Mouse (Mus musculus): ENCODE measurements around the gene Nags.
"Not testable (repeated sequence)": the region's sequence is repeated elsewhere in the genome, so short reads cannot be mapped to it uniquely, and the experiment has no call there.

Gene Nags

DNA sequence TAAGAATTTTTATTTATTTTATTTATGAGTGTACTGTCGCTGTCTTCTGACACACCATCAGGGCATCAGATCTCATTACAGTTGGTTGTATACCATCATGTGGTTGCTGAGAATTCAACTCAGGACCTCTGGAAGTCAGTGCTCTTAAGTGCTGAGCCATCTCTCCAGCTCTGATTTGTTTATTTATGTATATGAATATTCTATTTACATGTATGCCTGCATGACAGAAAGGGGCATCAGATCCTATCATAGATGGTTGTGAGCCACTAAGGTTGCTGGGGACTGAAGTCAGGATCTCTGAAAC is 11.4 kb downstream of the Nags start:
- no peak for DNase-seq (ENCODE audit: low spot score)

DNA sequence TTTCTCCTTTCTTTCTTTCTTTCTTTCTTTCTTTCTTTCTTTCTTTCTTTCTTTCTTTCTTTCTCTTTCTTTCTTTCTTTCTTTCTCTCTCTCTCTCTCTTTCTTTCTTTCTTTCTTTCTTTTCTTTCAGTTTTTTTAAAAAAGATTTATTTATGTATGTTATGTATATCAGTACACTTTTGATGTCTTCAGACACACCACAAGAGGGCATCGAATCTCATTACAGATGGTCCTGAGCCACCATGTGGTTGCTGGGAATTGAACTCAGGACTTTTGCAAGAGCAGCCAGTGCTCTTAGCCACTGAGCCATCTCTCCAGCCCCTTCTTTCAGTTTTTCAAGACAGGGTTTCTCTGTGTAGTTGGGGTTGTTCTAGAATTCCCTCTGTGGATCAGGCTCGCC is 12.7 kb downstream of the Nags start:
- DNase-seq (ENCODE audit: low spot score), result not testable (repeated sequence)

DNA sequence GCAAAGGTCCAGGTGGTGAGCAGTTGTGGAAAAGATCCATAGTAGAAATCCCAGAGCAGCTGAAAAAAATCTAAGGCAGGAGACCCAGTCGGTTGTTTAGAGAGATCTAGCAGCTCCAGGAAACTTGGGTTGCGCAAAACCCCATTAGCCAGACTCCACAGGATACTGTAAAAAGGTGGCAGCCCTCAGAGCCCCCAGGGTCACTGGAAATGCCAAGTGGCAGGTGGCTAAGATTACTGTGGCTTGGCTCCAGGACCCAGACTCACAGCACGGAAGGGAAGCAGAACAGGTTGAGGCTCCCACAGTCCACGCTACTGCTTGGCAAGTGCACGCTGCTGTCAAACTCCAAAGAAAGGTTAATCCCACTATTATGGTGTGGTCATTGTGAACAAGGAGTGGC is 14.5 kb downstream of the Nags start:
- DNase-seq (ENCODE audit: low spot score), result no peak

DNA sequence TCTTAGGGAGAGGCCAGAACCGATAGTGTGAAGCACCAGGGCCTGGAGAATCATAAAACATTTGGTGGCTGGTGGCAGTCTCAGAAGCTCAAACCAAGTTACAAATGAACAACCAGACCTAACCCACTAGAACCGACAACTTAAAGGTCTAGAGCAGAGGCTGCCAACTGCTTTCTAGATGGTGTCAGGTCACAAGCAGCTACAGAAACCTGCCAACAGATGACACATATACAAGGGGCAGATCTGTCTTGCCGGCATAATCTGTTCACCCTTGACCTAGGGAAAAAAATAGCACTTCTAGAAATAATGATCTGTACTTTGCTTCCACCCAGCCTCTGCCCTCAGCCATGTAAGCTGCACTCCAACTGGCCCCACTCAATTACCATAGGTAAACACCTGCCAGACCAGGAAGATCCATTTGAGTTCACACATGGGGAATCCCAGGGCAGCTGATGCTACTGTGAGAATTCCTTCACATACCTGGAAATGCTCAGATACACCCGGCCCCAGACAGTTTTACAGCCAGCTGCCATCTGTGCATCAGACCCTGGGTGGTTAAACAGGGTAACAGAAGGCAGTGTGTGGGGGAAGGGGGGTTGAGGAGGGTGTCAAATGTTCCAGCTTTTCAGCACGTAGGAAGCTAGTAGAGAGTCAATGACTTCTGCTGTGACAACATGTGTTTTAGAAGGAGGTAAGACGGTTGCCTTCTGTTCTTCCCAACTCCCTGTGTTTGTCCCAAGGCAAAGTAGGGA is 20.8 kb downstream of the Nags start:
- peak; percentile 35 for DNase-seq (ENCODE audit: low spot score)

DNA sequence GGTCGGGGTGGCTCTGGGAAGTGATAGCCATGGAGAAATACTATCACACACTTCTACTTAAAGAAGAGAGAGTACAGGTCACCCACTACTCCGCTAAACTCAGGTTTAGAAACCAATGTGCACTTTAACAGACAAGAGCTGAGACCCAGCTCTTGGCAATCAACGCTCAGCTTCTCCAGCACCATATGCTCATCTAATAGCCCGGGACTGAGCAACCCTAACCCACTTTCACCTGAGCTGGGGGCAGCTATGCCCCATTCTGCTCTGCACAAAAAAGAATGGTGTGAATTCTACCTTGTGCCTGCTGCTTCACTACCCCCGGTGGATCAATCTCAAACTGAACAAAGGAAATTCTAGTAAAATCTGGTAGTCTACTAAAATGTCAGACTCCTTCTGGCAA is 22.2 kb downstream of the Nags start:
- no peak for DNase-seq (ENCODE audit: low spot score)

DNA sequence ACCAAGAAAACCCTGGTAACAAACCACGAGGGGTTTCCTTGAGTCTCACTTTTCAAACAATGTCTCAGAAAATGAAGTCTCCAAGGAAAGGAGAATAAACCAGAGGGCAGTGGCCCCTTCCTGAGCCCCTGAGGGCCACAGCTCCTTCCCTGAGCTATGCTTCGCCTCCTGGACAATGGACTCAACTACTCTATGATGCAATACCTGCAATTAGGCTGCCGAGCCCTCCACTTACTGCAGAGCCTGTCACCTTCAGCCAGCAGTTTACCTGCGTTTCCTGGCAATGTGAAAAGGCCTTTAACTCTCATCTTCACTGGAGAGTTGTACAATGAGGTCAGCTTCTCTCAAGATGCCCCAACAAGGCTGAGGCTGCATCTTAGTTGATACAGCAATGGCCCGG is 23.4 kb downstream of the Nags start:
- DNase-seq (ENCODE audit: low spot score), result no peak

DNA sequence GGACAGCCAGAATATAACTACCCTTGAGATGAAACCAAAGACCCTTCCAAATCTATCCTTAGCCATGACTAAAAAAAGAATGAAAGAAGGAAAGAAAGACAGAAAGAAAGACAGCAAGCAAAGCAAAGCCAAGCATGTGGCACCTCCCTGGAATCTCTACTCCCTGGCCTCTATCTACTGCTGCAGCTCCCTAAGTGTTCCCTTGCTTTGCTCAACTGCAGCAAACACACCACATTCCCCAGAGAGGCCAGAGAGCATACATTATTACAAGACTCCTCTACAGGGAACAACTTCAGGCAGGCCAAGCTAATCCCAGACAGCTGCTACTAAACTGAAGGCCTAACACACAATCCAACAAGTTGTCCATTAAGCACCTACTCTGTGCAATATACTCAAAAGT is 34.5 kb downstream of the Nags start:
- DNase-seq (ENCODE audit: low spot score), result no peak

DNA sequence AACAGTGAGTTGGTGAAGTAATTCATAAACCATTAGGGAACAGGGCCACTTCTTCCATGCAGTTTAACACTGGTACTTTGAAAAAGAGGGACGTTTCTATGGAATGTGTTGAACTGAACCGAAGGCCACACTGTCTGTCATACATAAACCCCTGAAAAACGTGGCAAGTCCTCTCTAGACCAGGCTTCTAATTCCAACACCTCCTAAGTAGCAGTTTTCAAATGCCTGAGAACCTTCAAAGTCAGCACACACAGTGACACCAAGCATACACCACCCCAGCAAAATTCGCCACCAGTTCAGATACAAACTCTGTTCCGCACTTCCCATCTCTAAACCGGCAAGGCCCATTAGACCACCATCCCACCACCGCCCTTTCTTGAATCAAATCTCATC is 38.9 kb downstream of the Nags start:
- DNase-seq (ENCODE audit: low spot score), result no peak

DNA sequence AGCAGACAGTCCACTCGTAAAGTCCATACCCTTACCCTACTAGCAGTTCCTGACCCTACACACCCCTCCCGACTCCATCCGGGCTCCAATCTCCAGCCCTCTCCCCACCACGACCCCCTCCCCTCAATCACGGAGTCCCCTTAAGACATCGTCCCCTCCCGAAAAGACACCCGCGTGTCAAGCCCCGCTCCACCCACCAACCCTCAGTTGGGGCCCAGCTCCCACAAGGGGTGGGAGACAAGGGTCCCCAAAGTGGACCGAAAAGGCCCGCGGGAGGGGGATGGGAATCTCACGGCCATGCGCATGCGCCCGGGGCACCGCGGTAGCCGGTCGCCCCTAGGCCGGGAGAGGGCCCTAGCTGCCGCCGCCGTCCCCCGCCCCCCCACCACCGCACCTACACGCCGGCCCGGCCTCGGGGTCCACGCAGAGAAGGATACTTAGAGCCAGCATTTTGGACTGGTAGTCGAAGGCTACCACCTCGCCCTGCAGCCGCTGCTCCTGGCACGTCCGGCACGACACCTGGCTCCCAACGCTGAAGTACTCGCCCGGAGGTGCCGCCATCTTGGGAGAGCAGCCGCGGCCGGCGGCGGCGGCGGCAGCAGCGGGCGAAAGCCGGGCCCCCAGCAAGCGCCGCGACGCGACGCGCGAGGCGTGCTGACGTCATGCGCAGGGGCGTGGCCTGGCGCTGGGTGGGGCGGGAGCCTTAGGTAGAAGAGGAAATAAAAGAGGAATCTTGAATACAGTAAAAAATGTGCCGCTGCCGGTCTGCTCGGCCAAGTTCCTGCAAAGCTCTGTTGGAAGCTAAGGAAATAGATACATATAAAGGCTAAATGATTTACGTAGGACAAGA is 39.6 kb downstream of the Nags start, which contains the start of gene Lsm12:
Gene Lsm12, minus strand, starts transcription at position 651 of the 850 bp plus-strand sequence.
- peak; percentile 77 for DNase-seq (ENCODE audit: low spot score)

DNA sequence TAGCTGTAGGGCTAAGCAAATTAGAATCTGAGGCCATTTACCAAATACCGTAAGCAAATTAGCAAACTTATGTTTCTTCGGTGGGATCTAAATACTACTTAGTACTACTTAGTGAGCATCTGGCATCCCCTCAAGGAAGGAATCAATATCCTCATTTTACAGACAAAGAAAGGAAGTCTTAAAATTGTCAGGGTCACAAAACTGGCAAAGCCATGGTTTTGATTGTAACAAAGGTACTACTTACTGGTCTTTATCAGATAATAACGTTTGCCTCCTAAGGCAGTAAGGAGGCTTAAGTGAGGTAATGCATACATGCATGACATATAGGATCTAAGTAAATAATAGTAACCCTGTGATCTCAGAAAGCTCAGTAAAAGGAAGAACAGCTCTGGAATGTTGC is 40.4 kb downstream of the Nags start:
- DNase-seq (ENCODE audit: low spot score), result no peak

DNA sequence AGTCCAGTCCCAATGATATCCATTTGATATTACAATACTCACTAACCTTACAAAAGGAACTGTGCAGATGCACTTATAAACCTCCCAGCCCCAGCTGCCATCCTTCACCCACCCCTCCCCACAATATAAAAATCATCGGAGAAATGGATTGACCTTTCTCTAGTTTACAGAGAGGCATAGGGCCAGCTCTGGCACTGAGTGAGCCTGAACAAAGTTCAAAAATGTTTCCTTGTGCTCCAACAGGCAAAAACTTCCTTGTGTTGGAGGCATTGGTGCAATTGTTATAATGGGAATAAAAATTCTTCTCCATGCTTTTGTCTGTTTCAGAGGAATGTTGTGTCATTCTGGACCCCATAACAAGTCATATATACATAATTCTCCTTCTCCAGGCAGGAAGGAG is 40.9 kb downstream of the Nags start:
- no peak for DNase-seq (ENCODE audit: low spot score)

DNA sequence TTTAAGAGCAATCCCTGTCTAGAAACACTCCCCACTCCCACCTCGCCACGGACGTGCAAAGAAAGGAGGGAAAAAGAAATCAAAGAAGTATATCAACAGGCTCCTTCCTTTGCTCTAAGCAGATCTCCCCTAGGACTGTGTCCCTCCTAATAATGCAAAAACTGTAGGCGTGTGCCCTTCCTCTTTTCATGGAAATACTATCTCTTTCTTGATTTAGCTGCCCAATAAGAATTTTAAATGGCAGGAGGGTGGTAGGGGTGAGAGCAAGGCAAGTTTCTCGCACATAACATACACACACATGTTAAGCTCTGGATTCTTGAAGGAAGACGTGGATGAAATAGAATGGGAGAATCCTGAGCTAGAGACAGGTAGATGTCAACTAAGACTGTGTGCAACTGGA is 43.7 kb downstream of the Nags start:
- no peak for DNase-seq (ENCODE audit: low spot score)

DNA sequence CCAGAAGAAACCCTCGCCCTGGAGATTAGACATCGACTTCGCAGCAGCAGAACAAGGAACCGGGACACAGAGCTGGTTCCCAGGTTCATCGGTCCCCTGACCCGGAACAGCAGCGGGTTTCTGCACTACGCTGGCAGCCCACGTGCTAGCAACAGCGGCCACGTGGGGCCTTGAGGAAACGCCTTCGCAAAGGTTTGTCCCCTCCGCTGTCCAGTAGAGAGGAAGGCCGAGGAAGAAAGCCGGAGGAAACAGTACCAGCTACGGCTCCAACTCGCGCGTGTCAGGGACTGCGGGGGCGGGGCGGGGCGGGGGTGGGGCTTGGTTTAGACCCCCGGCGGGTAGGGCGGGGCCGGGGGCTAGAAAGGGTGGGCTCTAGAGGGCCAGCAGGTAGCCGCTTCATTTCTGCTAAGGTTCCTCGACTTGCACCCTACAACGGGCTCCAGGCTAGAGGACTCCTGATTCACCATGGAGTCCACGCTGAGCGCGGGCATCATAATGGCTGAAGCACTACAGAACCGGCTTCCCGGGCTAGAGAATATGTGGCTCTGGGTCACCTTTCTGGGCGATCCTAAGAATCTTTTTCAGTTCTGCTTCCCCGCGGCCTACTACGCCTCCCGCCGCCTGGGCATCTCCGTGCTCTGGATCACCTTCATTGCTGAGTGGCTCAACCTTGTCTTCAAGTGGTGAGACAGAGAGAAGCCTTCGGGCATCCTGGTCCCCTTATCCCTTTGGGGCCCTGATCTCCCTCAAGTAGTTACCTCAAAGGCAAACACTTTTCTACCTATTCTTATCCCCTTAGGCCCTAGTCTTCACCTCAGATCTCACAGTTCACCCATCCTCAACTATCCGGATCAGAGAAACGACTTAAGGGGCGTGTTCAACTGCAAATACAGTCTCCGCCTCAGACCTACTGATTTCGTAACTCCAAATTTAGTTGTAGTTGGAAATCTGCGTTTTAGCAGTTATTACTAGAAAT is 44.4 kb downstream of the Nags start, which contains the start of gene G6pc3:
Gene G6pc3, plus strand, starts transcription at position 160 of the 976 bp plus-strand sequence.
- DNase-seq (ENCODE audit: low spot score), result peak; percentile 82

DNA sequence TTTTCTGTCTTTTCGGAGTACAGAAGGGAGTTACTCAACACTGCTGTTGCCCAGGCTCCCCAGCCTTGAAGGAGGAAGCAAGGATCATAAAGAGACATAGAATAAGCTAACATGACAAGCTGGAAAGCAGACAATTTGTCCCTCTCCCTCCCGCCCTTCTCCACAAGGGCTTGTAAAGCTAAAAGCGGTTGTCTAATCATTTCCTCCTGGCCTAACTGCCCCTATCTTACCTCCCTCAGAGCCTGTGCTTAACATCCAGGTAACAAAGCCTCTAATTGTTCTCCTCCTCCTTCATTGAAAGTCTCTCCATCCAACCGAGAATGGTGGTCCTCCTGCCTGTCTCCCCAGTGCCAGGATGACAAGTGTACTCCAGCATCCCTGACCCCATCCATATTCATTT is 45.5 kb downstream of the Nags start:
- no peak for DNase-seq (ENCODE audit: low spot score)

DNA sequence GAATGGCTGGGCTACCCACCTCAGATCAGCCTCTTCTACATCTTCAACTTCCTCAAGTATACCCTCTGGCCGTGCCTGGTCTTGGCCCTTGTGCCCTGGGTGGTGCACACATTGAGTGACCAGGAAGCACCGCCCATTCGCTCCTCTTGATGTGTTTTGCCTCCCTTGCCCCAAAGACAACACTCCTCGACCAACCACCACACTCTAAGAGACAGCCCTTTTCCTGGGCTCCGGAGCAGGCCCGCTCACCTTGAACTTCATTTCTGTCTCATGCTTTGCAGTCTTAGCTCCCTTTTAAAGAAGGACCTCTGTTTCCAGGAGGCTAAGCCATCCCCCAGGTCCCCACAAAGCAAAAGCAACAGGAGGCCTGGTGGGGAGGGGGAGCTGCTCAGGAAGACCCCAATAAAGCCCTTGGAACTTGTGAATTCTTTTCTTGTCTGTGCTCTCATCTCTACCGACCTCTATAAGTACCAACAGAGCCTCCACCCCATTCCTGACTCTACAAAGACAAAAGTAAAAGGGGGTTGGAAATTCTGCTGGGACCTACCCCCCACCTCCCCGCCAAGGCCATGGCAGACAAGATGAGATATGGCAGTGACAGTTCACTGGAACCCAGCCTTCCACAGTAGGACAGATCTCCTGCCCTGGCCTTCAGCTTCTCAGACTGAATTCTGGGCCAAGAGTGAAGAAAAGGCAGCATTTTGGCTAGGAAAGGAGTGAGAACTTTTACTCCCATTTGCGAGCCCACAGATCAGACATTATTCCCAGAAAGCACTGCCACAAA is 48.5 kb downstream of the Nags start:
- DNase-seq (ENCODE audit: low spot score), result no peak

DNA sequence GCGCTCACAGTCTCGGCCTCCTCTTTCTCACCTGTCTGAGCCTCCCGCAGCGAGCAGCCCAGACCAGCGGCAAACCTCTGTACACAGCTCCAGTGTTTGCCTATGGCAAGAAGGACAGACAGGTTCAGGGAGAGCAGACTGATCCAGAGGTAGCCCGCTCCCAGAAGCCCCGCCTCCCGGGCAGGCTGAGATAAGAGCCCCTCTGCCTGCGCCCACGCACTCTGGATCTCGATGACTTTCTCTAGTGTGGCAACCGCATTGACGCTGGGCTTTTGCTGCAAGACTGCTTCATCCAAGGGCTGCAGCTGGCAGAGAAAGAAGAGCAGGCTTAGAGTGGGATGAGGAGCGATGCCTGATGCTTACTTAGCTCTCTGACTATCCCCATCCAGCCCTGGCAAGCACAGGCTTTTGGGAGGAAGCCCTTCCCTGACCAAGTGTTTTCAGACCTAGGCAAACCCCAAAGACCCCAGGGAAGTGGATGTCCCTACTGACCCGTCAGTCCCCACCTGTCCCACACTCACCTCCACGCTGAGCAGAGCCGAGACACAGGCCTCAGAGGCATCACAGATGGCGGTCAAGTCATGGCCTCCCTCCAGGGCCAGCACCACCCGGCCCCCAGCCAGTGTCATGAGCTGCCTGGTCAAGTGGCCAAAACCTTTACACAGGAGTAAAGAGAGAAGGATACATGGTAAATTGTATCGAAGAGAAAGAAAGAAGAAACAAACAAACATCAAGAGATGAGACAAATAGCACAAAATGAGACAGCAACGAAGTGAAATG is 50.9 kb downstream of the Nags start:
- no peak for DNase-seq (ENCODE audit: low spot score)

DNA sequence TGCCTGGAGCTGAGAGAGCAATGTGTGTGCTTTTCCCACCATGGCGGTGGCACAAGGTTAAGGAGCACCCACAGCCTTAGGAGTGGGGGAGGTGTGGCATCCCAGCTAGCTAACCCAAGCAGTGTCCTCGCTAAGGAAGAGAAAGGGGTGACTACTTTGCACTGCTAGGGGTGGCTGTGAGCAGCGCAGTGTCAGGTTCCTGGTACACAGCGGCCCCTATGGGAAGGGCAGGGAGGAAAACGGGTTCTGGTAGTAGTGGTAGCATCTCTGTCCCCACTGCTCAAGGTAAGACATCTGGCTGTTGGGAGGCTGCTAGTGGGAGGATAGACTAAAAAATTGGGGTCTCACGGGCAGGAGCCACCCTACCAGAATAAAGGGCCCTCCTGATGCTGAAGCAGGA is 52.9 kb downstream of the Nags start:
- DNase-seq (ENCODE audit: low spot score), result no peak

All from layer of hippocampus, adult 9-10 months (tissue).